Mouse (Mus musculus): ENCODE results near the gene Obp2b. TPM values are rescaled to one million over a fixed set of nuclear protein-coding genes. Genes with fewer than 3 reads are reported as not detected.
"Not testable (repeated sequence)": the region's sequence is repeated elsewhere in the genome, so short reads cannot be mapped to it uniquely, and the experiment has no call there.

Obp2b gene
- under 1 TPM in 1 of 2 experiments, not detected in 1; 0.86 TPM for total RNA-seq (2021)
- long read RNA-seq, experiment 1, partial matches to known transcripts = 0 of 1 reads
- long read RNA-seq, experiment 1, other reads (novel, unspliced or antisense) = 1 of 1 reads
- long read RNA-seq, experiment 2 = 0 reads

DNA sequence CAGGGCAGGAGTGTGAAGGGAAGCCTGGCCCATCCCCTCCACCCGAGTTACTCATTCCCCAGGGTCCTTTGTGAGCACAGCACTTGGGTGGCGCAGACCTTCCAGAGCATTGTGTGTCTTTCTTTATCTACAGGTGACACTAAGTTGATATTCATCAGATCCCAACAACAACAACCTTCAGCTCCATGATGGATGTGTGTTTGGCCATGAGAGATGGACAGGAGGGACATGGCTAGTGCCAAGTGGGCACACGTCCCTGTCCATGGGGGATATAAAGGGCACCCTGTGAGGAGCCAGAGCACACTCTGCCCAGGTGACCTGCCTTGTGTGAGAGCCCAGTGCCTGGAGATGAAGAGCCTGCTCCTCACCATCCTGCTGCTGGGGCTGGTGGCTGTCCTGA, at the start of gene Obp2b:
Gene Obp2b, plus strand, starts transcription at position 301 of the 400 bp plus-strand sequence.
- not testable (repeated sequence) for H3K4me3 ChIP-seq; DNase-seq (ENCODE audit: low spot score in 2 of 2); H3K27ac ChIP-seq

DNA sequence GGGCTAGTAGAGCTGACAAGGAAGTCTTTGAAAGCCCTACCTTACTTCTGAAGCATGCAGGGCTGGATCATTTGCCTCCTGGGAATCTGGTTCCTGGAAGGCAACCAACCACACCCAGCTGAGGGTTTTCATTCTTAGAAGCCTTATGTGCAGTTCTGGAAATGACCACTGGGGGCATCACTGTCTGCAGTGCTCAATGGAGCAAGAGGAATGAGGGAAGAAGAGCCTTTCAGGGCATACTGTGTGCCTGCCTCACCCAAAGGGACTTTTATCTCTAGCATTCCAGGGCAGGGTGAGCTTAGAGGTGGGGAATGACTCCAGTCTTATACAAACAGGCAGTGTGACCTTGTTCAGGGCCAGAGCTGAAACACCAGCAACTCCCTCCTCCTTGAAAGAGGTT, 42.2 kb upstream of the Obp2b start:
- peak in 1 of 2 experiments; percentile 73 for DNase-seq (ENCODE audit: low spot score in 2 of 2)
- TF ChIP-seq CTCF (conservative IDR thresholded peaks at IDR 0.05) = peak; percentile 91
- H3K27ac ChIP-seq = no peak overlapping the region
- no peak overlapping the region for H3K4me3 ChIP-seq

DNA sequence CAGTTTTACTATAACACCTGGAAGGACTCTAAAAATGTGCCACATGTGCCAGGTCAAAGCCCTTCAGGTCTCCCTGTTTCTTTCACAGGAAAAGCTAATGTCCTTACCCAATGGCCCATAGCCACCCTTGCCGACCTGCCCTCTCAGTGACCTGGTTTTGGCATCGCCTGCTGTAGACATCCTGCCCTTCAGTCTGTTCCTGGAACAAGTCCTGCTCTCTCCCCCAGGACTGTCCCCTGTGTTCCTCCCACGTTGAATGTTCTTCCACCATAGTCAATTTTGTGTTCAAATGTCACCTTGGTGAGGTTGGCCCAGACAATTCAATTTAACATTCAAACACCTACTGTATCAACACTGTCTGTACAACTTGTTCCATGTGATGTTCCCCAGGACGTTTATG, 39.9 kb upstream of the Obp2b start:
- TF ChIP-seq CTCF (conservative IDR thresholded peaks at IDR 0.05) = no peak
- DNase-seq (ENCODE audit: low spot score in 2 of 2) = no peak
- no peak overlapping the region for H3K27ac ChIP-seq
- no peak overlapping the region for H3K4me3 ChIP-seq

DNA sequence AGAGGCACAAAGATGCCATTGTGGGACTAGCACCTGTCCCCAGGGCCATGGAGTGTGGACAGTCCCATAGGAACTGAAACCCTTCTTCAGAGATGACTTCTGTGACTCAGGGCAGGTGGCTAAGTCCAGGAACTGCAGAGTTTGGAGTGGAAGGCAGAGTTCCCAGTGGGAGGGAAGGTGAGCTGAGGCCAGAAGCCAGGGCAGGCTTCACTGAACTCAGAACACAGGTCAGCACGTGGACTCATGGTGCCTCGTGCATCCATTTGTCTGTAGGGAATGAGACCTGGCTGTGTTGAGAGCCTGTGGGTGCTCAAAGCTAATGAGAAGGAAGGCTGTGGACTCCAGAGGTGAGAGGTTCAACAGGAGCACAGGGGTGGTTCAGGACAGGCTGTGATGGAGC, 38.1 kb upstream of the Obp2b start:
- DNase-seq (ENCODE audit: low spot score in 2 of 2) = no peak
- TF ChIP-seq CTCF (conservative IDR thresholded peaks at IDR 0.05) = no peak
- no peak overlapping the region for H3K4me3 ChIP-seq
- H3K27ac ChIP-seq = no peak overlapping the region

DNA sequence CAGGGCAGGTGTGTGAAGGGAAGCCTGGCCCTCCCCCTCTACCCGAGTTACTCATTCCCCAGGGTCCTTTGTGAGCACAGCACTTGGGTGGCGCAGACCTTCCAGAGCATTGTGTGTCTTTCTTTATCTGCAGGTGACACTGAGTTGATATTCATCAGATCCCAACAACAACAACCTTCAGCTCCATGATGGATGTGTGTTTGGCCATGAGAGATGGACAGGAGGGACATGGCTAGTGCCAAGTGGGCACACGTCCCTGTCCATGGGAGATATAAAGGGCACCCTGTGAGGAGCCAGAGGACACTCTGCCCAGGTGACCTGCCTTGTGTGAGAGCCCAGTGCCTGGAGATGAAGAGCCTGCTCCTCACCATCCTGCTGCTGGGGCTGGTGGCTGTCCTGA, 37.1 kb upstream of the Obp2b start, which contains the start of gene Obp2a:
Gene Obp2a, plus strand, starts transcription at position 301 of the 400 bp plus-strand sequence.
- DNase-seq (ENCODE audit: low spot score in 2 of 2); H3K27ac ChIP-seq; H3K4me3 ChIP-seq: not testable (repeated sequence)

DNA sequence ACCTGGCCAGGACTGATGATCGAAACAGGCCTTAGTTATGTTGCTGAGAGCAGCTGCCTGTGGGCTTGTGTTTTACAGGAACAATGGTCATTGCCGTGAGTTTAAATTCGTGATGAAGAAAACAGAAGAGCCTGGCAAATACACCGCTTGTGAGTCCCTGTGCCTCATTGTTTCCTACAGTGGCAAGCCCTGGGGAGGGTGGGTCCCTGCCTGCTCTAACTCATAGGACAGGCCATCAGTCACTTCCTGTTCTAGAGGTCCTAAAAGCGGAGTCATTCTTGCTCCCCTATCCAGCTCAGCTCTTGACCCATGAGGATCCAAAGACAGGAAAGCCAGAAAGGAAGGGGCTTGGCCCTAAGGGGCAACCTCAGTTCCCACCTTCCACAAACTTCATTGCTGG, 35.8 kb upstream of the Obp2b start:
- DNase-seq (ENCODE audit: low spot score in 2 of 2) = no peak
- no peak overlapping the region for H3K27ac ChIP-seq
- H3K4me3 ChIP-seq = no peak overlapping the region
- TF ChIP-seq CTCF (conservative IDR thresholded peaks at IDR 0.05) = no peak

DNA sequence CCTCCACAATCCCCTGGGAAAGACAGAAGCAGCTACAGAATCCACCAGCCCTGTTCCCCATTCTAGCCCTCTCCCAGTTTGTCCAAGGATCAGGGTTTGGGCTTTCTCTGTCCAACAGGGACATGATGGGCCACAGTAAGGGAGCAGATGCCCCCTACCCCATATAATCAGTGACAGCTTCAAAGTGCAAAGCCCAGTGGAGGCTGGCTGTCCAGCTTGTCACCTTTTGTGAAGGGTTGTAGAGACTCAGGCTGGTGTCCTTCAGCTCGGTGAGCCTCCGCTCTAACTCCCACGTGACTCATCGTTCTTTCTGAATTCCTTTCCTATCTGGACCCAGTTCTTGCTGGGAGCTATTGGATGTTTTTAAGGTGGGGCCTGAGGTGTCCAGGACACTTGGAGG, 33.1 kb upstream of the Obp2b start:
- Histone ChIP-seq H3K4me3 (no peak overlapping the region), H3K27ac (no peak overlapping the region)
- DNase-seq (ENCODE audit: low spot score in 2 of 2) = no peak
- no peak for TF ChIP-seq CTCF (conservative IDR thresholded peaks at IDR 0.05)

DNA sequence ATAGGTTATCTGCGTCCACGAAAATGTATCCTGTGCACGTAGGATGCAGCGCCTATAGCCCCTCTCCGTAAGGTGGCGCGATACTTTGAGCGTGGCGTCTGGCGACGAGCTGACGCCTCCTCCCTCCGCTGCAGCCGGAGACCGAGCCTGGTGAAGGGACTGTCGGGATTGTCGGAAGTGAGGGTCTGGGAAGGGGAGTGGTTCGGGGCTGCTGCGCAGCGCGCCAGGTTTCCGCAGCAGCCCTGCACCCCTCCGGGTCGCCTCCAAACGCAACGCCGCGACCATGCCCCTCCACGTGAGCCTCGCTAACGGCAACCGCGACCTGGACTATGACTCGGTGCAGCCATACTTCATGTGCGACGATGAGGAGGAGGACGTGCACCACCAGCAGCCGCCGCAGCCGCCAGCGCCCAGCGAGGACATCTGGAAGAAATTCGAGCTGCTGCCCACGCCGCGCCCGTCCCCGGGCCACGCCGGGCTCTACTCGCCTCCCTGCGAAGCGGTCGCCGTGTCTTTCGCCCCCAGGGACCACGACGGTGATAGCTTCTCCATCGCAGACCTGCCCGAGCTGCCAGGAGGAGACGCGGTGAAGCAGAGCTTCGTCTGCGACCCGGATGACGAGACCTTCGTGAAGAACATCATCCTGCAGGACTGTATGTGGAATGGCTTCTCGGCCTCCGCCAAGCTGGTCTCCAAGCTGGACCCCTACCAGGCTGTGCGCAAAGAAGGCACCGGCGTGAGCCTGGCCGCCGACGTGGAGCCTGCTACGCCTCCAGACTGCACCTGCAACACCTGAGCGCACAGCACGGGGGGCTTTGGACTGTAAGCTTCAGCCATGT, 29.9 kb upstream of the Obp2b start, which contains the start of gene Bmyc:
Gene Bmyc, plus strand, starts transcription at position 97 of the 839 bp plus-strand sequence.
- H3K27ac ChIP-seq = peak within 1 kb of the TSS; percentile 98
- TF ChIP-seq CTCF (conservative IDR thresholded peaks at IDR 0.05) = peak; percentile 77
- peak; percentile 89 to 94 for DNase-seq (ENCODE audit: low spot score in 2 of 2)
- peak within 1 kb of the TSS; percentile 97 for H3K4me3 ChIP-seq

DNA sequence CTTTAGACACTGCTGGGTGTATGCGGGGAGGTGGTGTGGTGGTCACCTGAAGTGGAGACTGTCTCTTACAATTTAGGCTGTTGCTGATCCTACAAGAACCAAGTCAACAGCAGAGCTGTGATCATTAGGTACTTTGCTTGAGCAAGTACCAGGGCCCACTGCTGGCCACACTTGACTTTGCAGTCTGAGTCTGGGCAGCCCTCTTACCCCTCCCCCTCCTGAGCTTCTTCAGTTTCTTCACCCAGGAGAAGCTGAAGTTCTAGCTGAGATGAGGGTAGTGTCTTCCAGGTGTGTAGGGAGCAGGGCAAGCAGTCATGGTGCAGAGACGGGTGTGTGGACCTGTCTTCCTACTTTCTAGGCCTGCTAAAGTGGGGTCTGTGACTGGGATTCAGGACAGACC, 28.7 kb upstream of the Obp2b start:
- peak; percentile 35 to 37 for DNase-seq (ENCODE audit: low spot score in 2 of 2)

DNA sequence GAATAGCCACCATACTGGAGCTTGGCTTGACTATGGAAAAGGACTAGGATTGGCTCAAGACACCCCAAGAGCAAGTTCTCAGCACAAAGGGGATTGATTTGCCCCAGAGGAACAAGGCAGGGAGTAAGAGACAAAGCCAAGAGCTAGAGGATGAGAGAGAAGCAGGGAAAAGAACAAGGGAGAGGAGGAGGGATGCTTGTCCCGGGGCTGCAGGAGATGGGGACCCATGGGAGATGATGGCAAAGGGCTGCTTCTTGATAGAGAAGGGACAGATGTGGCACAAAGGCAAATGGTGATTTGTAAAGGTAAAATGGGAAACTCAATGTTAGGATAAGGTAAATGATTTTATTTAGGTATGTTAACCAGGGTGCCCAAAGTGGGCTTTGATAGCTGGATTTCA, 27.8 kb upstream of the Obp2b start:
- peak overlapping the region; percentile 98 for H3K27ac ChIP-seq
- not testable (repeated sequence) for DNase-seq (ENCODE audit: low spot score in 2 of 2); H3K4me3 ChIP-seq

More for the DNA sequence above, 28.7 kb upstream of the Obp2b start:
- peak overlapping the region; percentile 98 for H3K27ac ChIP-seq
- TF ChIP-seq CTCF (conservative IDR thresholded peaks at IDR 0.05) = peak; percentile 72
- H3K4me3 ChIP-seq = peak overlapping the region; percentile 97

DNA sequence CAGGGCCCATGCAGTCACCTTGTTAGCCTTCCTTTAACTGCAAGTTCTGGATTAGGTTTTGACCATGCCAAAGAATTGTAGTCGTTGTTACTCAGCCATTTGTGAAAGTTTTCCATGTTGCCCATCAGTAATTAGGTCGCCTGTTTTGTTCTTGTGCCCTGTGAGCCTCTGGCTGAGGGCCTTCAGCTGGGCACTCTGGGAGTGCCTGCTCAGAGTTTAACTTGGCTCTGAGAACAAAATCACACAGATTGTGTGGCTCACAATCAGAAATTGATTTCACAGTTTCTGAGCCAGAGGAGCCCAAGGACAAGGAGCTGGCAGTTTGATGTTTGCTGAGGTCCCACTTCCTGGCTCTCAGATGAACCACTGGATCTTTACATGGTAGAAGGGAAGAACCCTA, 27.0 kb upstream of the Obp2b start:
- H3K4me3 ChIP-seq; DNase-seq (ENCODE audit: low spot score in 2 of 2): not testable (repeated sequence)
- peak overlapping the region; percentile 98; the same call in 1 of the 2 replicates for H3K27ac ChIP-seq

DNA sequence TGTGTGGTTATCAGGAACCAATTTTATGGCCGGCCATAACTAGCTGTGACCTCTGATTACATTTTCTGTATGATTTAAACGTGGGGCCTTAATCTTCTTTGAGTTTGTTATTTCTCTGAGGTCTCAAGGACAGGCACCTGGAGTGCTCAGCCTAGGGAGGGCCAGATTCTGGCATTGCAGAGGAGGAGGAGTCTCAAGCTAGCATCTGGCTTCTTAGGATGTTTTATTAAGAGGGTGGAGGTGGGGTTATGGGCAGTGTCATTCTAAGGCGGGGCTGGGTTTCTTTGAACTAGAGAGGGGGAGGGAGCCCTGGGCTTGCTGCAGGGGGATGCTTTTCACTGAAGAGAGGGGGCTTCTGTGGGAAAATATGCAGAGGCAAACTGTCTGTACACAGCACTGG, 25.2 kb upstream of the Obp2b start:
- DNase-seq (ENCODE audit: low spot score in 2 of 2); H3K27ac ChIP-seq: not testable (repeated sequence)

DNA sequence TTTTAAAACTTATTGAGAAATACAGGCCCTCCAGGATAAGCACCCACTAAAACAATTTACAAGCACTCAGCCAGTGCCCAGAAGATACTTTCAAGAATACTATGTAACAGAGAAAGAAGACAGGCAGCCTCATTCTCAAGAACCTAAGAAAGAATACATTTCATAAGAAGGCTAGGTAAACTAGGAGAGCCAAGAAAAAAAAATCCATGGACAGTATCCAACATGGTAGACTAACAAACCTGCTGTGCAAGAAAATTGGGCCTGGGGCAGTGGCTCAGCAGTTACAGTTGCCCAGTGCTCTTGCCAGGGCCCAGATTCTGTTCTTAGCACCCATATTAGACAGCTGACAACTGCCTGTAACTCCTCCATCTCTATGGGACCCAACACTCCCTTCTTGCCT, 19.6 kb upstream of the Obp2b start:
- no peak for TF ChIP-seq CTCF (conservative IDR thresholded peaks at IDR 0.05)
- H3K4me3 ChIP-seq = no peak overlapping the region
- H3K27ac ChIP-seq = no peak overlapping the region
- DNase-seq (ENCODE audit: low spot score in 2 of 2) = no peak

More for the DNA sequence above, 25.2 kb upstream of the Obp2b start:
- not testable (repeated sequence) for H3K4me3 ChIP-seq

Measured in layer of hippocampus, adult 2 months (tissue).